Mouse (Mus musculus): ENCODE results near the gene Inka1. TPM values are rescaled to one million over a fixed set of nuclear protein-coding genes. Genes with fewer than 3 reads are reported as not detected.
"Not testable (repeated sequence)": the region's sequence is repeated elsewhere in the genome, so short reads cannot be mapped to it uniquely, and the experiment has no call there.

The Inka1 gene
- total RNA-seq (2021): 12.5 and 15.3 TPM in 2 replicates
- long read RNA-seq, experiment 1, transcript Inka1-201 (2 exons, 1,025 nt): major isoform, 12 of 13 reads
- long read RNA-seq, experiment 1, partial matches to known transcripts: 1 of 13 reads
- long read RNA-seq, experiment 1, other reads (novel, unspliced or antisense): 0 of 13 reads
- long read RNA-seq, experiment 2, transcript Inka1-201 (2 exons, 1,025 nt): major isoform, 10 of 13 reads
- long read RNA-seq, experiment 2, partial matches to known transcripts: 1 of 13 reads
- long read RNA-seq, experiment 2, other reads (novel, unspliced or antisense): 2 of 13 reads

DNA sequence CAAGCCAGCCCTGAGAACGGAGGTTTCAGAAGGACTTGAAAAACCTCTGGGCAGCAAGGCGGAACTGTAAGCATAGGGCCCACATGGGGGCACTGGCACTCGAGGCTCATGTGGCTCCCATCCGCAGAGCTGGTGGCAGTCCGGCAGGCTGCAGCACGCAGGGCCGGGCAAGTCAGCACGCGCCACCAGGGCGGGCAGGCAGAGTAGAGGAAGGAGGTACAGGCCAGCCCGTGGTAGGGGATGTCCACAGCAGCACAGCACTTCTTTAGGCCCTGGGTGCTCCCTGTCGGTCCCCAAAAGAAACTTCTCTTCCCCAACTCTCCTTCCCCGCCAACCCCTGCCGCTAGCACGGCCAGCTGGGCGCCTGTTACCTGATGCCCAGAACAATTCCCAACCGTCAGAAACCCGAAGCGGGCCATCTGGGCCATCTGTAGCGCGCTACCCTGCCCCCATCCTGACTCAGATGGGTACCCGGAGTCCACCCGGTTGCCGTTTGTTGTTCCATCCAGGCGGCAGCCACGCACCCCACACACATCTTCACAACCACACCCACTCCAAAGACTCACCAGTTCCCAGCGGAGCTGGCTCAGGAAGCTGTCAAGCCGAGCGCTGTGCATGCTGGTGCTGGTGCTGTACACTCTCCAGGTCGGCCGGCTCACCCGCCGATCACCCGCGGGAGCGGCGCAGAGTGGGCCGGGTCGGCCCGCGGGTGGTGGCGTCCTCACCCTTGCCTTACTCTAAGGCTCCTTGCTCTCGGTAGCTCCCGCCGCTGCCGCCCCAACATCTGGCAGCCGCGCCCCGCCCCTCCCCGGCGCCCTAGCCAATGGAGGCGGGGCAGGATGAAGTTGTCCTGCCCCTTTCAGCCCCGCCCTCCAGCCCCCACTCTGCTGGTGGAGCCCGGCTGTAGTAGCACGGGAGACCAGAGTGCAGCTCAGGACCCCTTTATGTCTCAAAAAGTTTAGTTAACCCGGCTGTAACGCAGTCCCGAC, at the start of gene Inka1:
Gene Inka1 (minus strand): TSS at position 749 of the 989 bp plus-strand sequence.
- DNase-seq: peak; percentile 94

DNA sequence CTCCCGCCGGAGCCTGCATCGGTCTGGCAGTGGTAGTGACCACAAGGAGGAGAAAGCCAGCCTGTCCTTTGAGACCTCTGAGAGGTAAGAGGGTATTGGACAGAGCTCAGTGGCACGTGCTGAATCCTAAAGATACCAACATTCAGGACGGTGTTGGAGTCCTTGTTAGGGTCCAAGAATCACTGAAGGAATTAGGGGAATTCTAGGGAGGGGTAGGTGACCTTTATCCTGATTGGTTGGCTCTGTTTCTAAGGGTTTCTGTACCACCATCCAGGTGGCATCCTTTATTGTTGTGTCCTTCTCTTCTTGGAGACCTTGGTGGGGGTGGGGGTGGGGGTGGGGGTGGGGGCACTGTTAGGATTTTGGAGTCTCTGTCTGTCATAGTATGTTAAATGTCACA, 46.4 kb upstream of the Inka1 start:
- no peak for DNase-seq

DNA sequence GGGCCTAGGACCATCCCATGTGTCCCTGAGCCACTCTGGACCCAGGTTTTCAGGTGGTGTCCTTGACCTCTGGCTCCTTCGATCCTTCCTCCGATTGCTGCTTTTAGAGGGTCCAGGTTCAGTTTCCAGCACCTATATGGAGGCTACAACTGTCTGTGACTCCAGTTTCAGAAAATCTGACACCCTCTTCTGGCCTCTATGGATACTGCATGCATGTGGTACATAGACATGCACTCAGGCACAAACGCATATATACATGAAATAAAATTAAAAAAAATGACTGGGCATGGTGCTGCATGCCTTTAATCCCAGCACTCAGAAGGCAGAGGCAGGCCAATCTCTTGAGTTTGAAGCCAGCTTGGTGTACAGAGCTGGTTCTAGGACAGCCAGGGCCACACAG, 42.2 kb upstream of the Inka1 start:
- DNase-seq: no peak

DNA sequence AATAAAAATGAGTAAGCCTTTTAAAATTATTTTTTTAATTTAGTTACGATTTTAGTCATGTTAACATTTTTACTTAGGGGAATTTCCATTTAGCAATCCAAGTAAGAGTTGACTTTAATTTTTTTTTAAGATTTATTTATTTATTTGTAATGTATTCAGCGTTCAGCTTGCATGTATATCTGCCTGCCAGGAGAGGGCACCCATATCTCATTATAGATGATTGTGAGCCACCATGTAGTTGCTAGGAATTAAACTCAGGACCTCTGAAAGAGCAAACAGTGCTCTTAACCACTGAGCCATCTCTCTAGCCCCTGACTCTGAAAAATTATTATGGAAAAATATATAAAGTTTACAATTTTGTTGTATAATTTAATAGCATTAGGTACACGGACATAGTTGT, 40.9 kb upstream of the Inka1 start:
- no peak for DNase-seq

DNA sequence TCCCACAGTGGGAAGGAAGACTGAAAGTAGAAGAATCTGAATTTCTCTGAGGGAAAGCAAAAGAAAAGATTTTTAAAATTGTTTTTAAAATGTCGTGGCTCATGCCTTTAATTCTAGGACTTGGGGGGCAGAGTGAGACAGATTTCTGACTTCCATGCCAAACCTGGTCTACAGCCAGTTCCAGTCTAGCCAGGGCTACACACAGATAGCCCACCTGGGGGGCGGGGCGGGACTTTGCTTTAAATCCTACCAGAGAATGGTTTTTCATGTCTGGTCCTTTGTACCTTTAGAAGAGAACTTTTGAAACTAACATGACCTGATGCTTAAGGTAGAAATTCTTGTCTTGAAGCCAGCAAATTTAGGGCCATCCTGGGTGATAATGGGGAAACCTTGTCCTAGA, 37.5 kb upstream of the Inka1 start:
- DNase-seq: no peak

DNA sequence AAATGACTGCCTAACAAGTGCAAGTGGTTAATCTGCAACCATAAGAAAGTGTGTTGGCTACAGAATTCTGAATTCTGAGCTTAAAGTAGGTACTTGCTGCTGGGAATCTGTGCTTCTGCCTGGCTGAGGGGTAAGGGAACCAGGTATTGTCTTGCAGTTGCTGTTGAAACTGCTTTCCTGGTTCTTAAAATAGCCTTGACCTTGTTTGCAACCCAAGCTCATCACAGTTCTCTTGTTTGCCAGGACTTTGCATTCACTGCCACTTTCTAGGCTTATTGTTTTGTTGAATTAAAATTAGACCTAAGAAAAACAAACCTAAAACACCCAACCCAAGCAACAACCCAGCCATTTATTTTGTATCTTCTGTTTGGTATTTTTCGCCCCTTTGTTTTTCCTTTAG, 35.1 kb upstream of the Inka1 start:
- no peak for DNase-seq

DNA sequence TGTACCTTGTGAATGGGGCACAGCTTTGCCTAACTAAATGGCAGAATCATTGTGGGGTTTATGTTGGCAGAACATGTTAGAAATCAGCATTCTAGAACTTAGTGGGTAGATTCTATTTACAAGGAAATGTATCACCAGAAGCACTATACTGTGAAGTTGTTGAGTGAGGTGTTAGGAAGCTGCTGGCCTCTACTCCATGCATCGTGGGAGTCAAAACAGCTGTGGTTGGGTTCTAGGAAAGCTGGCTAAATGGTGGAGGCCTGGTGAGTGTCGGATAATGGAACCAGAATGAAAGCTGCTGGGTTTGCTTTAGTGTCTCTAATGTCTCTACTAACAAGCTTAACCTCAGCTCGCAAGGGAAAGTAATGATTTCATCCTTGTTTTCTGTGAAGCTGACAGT, 31.4 kb upstream of the Inka1 start:
- DNase-seq: no peak

DNA sequence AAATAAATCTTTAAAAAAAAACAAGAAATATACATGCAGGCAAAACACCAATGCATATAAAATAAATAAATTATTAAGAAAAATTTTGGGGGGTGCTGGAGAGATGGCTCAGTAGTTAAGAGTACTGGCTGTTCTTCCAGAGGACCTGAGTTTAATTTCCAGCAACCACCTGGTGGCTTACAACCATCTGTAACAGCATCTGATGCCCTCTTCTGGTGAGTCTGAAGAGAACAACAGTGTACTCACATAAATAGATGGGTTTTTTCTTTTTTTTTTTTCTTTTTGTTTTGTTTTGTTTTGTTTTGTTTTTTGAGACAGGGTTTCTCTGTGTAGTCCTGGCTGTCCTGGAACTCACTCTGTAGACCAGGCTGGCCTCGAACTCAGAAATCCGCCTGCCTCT, 27.9 kb upstream of the Inka1 start:
- not testable (repeated sequence) for DNase-seq

DNA sequence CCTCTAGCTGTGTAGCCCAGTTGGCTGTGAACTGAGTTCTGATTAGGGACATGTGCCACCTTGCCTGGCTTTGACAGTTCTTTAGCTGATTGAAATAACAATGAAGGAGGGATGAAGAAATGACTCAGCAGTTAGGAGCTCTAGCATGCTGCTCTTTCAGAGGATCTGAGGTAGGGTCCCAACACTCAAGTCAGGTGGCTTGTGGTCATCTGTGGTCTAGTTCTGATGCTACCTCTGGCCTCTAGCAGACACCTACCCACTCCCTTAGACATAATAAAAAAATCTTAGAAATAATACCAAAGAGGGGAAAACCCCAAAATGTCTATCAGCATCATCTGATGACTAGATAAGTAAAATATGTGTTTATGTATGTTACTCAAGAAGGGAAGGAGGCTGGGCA, 24.7 kb upstream of the Inka1 start:
- no peak for DNase-seq

DNA sequence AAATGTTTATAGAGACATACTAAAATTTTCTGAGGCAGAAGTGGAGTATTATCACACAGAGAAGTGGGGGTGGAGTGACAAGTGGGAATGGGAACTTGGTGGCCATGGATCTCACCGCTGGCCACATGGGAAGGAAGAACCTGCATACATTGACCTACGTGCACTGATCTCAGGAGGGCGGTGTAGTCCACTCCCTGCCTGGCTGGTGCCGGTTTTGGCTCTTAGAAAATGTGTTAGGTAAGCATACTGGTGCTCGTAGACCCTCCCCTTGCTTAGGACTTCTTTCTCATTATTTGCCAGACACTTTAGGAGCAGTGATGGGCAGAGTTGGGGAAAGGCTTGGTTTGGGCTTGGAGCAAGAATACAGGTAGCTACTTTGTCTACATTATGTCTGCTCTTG, 22.4 kb upstream of the Inka1 start:
- DNase-seq: no peak

DNA sequence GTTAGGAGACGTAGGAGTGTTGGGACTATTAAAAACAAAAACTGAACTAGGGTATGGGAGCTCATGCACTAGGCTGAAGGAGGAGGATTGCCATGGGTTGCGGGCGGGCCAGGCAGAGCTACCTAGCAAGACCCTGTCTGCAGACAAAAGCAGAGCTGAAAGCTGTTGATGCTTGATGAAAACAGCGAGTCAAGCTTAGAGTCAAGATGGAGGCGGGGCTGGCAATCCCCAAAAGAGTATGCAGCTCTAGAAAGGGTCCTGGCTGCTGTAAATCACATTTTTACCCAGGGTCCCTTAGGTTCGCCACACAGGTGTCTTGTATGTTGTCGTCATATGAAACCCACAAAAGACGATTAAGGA, 17.8 kb upstream of the Inka1 start:
- peak; percentile 16 for DNase-seq

DNA sequence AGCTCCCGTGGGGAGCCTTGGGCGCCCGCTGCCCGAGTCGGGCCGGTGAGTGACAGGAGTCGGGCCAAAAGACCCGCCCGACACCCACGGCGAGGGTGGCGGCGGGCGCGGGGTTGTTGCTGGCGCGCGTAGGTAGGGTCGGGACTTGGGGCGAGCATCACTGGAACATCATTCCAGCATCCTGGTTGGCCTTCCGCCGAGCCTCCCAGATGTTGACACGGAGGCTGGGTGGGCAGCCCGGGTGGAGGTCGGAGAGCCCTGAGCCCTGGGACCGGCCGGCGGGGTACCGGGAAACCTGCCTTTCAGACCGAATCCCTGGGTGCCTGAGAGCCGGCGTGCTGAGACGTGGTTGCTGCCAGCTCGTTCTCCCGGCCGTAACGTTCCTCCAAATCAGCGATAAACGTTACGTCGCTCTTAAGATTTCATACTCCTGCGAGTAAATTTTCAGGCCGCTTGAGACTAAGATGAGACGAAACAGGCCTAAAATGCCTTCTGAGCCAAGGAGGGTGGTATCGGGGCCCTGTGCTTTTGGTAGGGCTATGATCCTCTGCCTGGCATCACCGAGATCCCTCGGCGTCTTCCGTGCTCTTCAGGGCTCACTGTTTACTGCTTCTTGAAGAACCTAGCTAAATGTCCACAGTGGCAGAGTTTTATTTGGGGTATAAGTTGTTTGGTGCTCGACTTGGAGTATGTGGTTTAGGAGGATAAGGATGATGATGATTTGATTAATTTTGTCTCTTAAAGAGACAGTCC, 17.3 kb upstream of the Inka1 start:
- no peak for DNase-seq

DNA sequence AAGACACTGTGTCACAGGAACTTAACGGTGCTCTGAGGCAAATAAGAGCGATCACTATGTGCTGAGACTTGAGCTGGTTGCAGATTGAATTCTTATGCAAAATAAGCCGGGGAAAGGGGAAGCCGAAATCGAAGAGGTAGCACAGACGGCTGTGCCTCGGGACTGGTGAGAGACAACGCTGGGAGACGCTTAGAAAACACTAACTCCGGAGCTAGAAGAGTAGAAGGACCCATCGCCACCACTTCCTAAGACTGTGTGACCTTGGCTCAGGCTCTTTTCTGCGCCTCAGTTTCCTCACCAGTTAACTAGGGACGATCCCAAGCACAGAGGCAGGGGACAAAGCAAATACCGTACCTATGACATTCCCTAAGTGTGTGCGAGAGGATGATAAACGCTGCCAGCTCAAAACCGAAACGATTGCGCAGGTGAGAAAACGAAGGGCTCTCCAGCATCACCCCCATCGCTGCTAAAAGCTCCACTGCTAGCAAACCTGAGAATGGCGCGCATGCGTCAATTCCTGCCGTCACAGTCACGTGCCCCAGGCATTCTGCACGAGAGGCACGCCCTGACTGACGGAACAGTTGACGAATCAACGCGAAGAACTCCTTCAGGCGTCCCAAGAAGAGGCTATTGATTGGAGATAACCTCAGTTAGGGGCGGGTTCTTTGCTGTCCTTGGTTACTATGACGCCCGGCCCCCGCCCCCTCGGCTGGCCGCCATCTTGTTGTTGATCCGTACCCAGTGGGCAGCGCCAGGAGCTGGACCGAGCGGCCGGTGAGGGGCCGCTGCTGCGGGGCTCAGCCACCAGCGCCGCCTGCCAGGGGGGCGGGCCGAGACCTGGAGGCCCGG, 16.5 kb upstream of the Inka1 start, which contains the start of gene Ip6k1:
Gene Ip6k1 (plus strand): TSS at position 580 of the 849 bp plus-strand sequence.
- peak; percentile 100 for DNase-seq

DNA sequence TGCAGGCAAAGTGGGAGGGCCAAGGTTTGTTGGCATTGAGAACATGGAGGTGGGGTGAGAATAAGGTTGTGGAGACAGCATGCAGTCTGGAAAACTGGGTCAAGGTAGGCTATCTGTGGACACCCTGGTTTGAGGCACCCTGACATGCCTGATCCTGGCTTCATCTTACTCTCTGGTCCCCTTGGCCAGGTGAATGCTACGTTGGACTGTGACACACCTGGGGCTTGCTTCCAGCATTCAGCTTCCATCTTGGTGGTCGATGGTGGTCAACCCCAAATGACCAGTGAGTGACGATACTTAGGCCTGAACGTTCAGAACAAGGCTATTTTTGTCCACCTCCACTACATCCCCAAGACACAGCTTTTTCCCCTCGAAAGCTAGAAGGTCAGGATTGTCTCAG, 10.4 kb upstream of the Inka1 start, which contains the start of gene Gm20662:
Gene Gm20662 (plus strand): TSS at position 301 of the 400 bp plus-strand sequence.
- DNase-seq: no peak

DNA sequence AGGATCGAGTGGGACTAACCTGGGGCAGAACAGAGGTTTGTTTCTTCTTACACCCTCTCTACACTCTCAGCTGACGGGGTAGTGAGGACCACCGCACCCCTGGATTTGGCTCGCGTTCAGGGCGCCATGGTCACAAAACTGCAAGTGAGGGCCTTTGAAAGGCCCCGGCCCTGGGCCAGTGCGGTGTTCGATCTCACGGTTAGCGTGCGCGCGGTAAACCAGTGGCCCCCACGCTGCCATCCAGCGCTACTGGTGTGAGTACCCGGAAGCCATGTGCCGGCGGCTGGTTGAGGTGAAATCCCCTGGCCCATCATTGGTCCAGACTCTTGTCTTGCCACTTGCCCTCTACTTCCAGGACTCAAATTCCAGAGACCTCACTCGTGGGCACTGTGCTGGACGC, 9.8 kb upstream of the Inka1 start:
- DNase-seq: no peak

DNA sequence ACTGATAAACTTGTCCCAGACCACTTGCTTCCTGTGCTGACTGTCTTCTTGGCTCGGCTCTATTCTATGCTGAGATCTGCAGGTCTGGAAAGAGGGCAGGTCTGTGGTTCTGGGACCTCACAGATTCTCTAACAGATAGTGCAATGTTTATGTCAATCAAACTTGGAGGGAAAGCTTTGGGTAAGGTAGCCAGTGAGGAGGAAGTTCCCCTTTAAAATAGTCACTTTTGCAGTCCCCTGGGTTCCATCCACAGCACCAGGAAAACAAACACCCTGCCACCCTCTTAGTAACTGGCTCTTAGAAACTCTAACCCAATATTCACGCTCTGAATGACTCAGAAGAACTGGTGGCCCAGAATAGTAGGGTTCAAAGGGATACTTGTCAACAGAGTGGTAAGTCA, 8.8 kb upstream of the Inka1 start:
- DNase-seq: no peak

DNA sequence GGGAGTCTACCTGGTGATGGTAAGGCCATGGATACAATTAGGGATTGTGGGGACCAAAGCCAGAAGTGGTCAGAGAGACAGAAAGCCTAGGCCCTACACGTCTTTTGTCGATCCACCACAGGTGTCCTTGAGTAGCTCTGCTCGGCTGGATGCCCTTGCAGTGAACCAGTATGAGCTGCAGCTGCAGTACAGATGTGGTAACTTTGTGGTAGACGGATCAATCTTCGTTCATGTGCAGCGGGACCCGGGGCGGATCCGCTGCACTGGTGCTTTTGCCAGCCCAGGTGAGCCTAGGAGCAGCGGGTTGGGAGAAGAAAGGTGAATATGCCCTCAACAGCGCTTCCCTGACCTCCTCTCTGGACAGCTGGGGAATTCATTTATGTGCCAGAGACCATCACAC, 7.3 kb upstream of the Inka1 start:
- DNase-seq: no peak

DNA sequence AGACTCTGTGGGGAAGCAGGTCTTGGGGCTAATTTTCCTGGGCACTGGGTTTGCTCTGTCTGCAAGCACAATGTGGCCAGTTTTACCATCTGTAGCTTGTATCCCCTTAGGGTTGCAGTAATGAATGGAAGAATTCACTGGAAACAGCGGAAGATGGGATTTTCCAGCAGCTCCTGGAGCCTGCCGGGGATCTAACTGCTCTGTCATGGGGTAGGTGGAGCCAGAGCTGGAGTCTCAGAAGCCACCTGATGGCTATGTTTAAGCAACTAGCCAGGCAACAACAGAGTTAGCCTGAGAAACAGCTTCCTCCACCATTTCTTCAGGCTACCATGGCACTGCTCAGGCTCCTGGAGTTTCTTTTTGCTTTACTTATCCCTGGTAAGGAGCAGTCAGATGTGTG, 6.5 kb upstream of the Inka1 start, which contains the start of gene Cdhr4:
Gene Cdhr4 (plus strand): TSS at position 301 of the 400 bp plus-strand sequence.
- DNase-seq: no peak

DNA sequence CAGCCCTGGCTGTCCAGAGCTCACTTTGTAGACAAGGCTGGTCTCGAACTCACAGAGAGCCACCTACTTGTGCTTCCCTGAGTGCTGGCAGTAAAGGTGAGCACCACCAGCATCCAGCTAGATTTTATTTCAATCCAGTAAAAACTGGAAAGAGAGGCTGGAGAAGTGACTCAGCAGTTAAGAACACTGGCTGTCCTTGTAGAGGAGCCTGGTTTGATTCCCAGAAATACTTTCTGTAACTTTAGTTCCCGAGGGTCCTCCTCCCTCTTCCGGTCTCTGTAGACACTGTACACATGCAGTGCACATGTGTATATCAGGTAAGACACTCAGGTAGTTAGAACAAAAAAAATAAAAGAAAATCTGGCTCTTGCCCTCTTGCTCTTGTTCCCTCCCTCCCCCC, 2.3 kb upstream of the Inka1 start:
- no peak for DNase-seq

DNA sequence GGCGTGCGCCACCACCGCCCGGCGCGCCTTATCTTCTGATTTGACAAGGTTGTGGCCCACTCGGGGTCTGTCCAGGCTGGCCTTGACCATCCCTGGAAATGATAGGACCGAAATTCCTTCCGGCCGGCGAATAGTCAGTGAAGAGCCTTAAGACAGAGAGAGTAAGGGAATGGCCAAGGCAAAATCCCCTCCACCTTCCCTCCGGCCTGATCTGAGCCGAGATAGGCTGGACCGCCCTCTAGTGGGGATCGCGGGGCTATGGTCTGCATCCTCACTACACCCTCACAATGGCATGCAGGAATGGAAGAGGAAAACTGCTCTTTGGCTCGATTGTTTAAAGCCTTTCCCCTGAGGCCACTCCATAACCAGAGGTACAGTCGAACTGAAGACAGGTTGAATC, 697 bp upstream of the Inka1 start:
- peak; percentile 91 for DNase-seq

DNA sequence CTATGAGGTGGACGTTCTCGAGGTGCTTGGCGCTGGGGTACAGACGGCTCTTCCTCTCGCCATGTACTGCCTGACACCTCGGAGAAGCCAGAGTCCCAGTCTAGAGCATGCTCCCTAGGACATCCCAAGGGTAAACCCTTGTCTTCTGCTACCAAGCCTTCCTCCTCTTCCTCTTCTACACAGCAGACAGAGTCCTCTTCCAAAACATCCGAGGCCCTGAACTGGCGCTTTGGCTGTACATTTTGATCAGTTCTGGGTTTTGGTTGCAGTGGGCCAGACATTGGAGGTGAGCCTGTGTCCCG, 974 bp downstream of the Inka1 start:
- no peak for DNase-seq

Measured in adrenal gland, postnatal 14 days (tissue).